Mouse (Mus musculus) hindbrain, postnatal 0 days (tissue): ENCODE measurements around the gene Osbpl2. TPM values are rescaled to one million over a fixed set of nuclear protein-coding genes. Genes with fewer than 3 reads are reported as not detected.

Source experiments
- ATAC-seq: fragments of 200-750 bp; cut with Nextera tagmentation; 2 replicates; pipeline ENCODE4 v1.8.0; 2017; ENCODE audit warnings: mild to moderate bottlenecking, moderate TSS enrichment, moderate library complexity
- DNase-seq: peaks from one replicate; pipeline ENCODE4 v3.0.0-alpha.2; 2015; ENCODE audit warnings: low spot score
- H3K27ac ChIP-seq: fragments of 300-500 bp; sonication (generic); 2 replicates; pipeline ENCODE4 v1.5.1; 2014; ENCODE audit warnings: mild to moderate bottlenecking
- H3K27me3 ChIP-seq: fragments of 300-500 bp; sonication (generic); 2 replicates; pipeline ENCODE4 v1.6.1; 2014; ENCODE audit warnings: low read length, mixed read lengths; ENCODE audit not compliant: insufficient read depth
- H3K36me3 ChIP-seq: fragments of 300-500 bp; sonication (generic); 2 replicates; pipeline ENCODE4 v1.6.1; 2014; ENCODE audit warnings: low read length, mixed read lengths; ENCODE audit not compliant: insufficient read depth
- H3K4me1 ChIP-seq: fragments of 300-500 bp; sonication (generic); 2 replicates; pipeline ENCODE4 v1.6.1; 2014; ENCODE audit warnings: antibody characterized with exemption, low read length, mixed read lengths; ENCODE audit not compliant: insufficient read depth
- H3K4me2 ChIP-seq: fragments of 300-500 bp; sonication (generic); 2 replicates; pipeline ENCODE4 v1.6.1; 2014; ENCODE audit warnings: low read depth, mild to moderate bottlenecking, low read length, moderate library complexity, mixed read lengths
- H3K4me3 ChIP-seq: fragments of 300-500 bp; sonication (generic); 2 replicates; pipeline ENCODE4 v1.5.1; 2014; ENCODE audit warnings: low read length
- H3K9ac ChIP-seq: fragments of 300-500 bp; sonication (generic); replicated peaks from 2 replicates; pipeline ENCODE4 v1.6.1; 2014; ENCODE audit warnings: mild to moderate bottlenecking, low read length, moderate library complexity, mixed read lengths
- H3K9me3 ChIP-seq: fragments of 300-500 bp; sonication (generic); 2 replicates; pipeline ENCODE4 v1.6.1; 2016; ENCODE audit warnings: low read length, mixed read lengths
- CTCF ChIP-seq: IDR thresholded peaks from 2 replicates; pipeline ENCODE4 v1.5.1; 2016; ENCODE audit warnings: antibody characterized with exemption, control low read depth, low read depth
- WGBS: fragments of 180-500 bp; shearing (Covaris S2); extraction: QIAGEN DNeasy Blood & Tissue Kit; methylation state at CpG from one replicate; pipeline ENCODE4 v1.1.7; 2014; 5-methylcytosine and 5-hydroxymethylcytosine counted together
- polyA plus RNA-seq: library from polyadenylated mRNA; unstranded; fragments of >200 nt; fragmentation: Nextera tagmentation; extraction: Ambion mirVana; gene quantifications from 2 replicates; pipeline ENCODE4 v1.2.1, GENCODE M21; 2015
- total RNA-seq: library from RNA; depleted of rRNA; stranded (reverse); fragments of >200 nt; gene quantifications from 2 replicates; pipeline ENCODE4 v1.2.3, GENCODE M21; 2014; rRNA removed

Gene Osbpl2
- total RNA-seq (39.2 and 44.0 TPM in 2 replicates), polyA plus RNA-seq (56.0 and 57.9 TPM in 2 replicates)

- WGBS: under 1% methylated on average over 46 of the region's 55 CpGs
- TF ChIP-seq CTCF: no peak
- H3K9ac ChIP-seq: peak within 1 kb of the TSS; percentile 79
- ATAC-seq (peak; percentile 98), DNase-seq (peak; percentile 99)
- peaks cover 4% of the 10 kb centered on the region; the same call in 1 of the 2 replicates for H3K36me3 ChIP-seq
- H3K4me3 ChIP-seq: peak within 1 kb of the TSS; percentile 81
- H3K4me2 ChIP-seq: peak within 1 kb of the TSS; percentile 79
- no peaks in the 10 kb centered on the region for H3K27me3 ChIP-seq
- H3K9me3 ChIP-seq: no peaks in the 10 kb centered on the region
- peak within 1 kb of the TSS; percentile 84 for H3K27ac ChIP-seq
- H3K4me1 ChIP-seq: peaks cover 37% of the 10 kb centered on the region
Observed at GRCm38 (mm10) chr2:180118661-180119438, at the start of gene Osbpl2. TSS of gene Osbpl2 (plus strand) at chr2:180119306.

GRCm38 (mm10) chr2:180069770-180070480, 49.2 kb upstream of the Osbpl2 start:
- H3K9me3 ChIP-seq: no peaks in the 10 kb centered on the region
- peak overlapping the region; percentile 94 for H3K27ac ChIP-seq
- ATAC-seq (peak; percentile 67; the same call in 1 of the 2 replicates), DNase-seq (no peak)
- H3K4me1 ChIP-seq: peaks cover 6% of the 10 kb centered on the region; the same call in 1 of the 2 replicates
- 37% methylated on average over 20 of the region's 20 CpGs for WGBS
- H3K36me3 ChIP-seq: peaks cover 11% of the 10 kb centered on the region
- H3K4me3 ChIP-seq: peak overlapping the region; percentile 65
- no peak for TF ChIP-seq CTCF
- peak overlapping the region; percentile 98 for H3K4me2 ChIP-seq
- no peaks in the 10 kb centered on the region for H3K27me3 ChIP-seq
- peak overlapping the region; percentile 73 for H3K9ac ChIP-seq

DNA sequence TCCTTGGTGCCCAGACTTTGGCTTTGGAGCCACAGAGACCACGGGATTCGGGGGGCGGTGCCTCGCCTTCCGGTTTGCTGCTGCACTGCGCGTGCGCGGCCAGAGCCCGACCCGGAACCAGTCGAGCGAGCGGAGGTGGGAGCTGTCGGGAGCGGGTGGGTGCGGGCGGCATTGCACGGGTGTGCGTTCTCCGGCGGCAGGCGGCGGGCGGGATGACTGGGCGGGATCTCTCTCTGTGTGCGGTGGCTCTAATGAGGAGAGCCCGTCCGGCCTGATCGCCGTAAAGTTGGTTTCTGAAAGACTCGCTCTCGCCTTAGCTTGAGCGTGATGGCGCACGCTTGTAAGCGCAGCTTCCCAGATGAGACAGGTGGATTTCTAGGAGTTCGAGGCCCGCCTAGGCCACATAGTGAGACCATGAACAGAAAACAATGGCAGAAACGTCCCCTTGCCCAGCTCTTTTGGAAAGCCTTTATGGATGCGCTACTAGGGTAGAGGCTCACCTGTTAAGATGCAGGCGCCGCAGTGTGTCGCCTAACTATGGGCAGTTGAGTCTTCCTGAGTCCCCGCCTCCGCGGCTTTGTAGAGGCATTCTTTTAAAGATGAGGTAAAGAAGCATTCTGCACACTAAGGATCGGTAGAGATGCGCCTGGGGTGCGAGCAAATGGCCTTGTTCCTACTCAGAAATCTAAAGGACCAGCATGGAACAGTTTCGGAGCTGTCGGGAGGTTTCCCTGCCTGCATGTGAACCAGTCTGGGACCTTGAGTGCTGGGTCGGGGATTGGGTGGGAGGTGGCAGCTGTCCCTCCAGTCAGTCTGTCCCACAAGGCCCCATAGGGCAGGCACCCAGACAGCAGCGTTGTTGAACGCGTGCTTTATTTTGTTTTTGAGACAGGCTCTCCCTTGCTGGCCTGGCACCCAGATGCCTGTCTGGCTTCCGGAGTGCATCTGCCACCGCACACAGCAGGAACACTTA, 48.3 kb upstream of the Osbpl2 start, which contains the start of gene Mtg2:
Mtg2 (plus strand) TSS at position 108 of the 973 bp plus-strand sequence.
- Histone ChIP-seq H3K9ac (peak within 1 kb of the TSS; percentile 73), H3K36me3 (peaks cover 11% of the 10 kb centered on the region), H3K4me1 (peaks cover 6% of the 10 kb centered on the region; the same call in 1 of the 2 replicates), H3K4me3 (peak within 1 kb of the TSS; percentile 65), H3K27me3 (no peaks in the 10 kb centered on the region), H3K27ac (peak within 1 kb of the TSS; percentile 94), H3K4me2 (peak within 1 kb of the TSS; percentile 98), H3K9me3 (no peaks in the 10 kb centered on the region)
- TF ChIP-seq CTCF: no peak
- ATAC-seq (peak; percentile 97), DNase-seq (peak; percentile 95)
- WGBS: 2% methylated on average over 51 of the region's 58 CpGs

- ATAC-seq: no peak
- no peak for TF ChIP-seq CTCF
- H3K9me3 ChIP-seq: no peaks in the 10 kb centered on the region
- no peak overlapping the region for H3K4me2 ChIP-seq
- H3K27me3 ChIP-seq: no peaks in the 10 kb centered on the region
- 85% methylated on average over 2 of the region's 2 CpGs for WGBS
- no peak overlapping the region for H3K4me3 ChIP-seq
- no peak overlapping the region for H3K27ac ChIP-seq
- H3K36me3 ChIP-seq: peaks cover 11% of the 10 kb centered on the region
- peaks cover 6% of the 10 kb centered on the region; the same call in 1 of the 2 replicates for H3K4me1 ChIP-seq
- DNase-seq: no peak
- H3K9ac ChIP-seq: no peak overlapping the region
Observed at GRCm38 (mm10) chr2:180071671-180072070, 47.4 kb upstream of the Osbpl2 start.

- WGBS: 84% methylated on average over 7 of the region's 7 CpGs
- ATAC-seq (no peak), DNase-seq (no peak)
- H3K27me3 ChIP-seq: no peaks in the 10 kb centered on the region
- H3K4me1 ChIP-seq: peaks cover 6% of the 10 kb centered on the region; the same call in 1 of the 2 replicates
- peaks cover 11% of the 10 kb centered on the region; the same call in 1 of the 2 replicates for H3K36me3 ChIP-seq
- H3K4me3 ChIP-seq: no peak overlapping the region
- H3K4me2 ChIP-seq: no peak overlapping the region
- no peaks in the 10 kb centered on the region for H3K9me3 ChIP-seq
- no peak for TF ChIP-seq CTCF
- no peak overlapping the region for H3K27ac ChIP-seq
- no peak overlapping the region for H3K9ac ChIP-seq
Observed at GRCm38 (mm10) chr2:180072886-180073285, 46.2 kb upstream of the Osbpl2 start.

DNA sequence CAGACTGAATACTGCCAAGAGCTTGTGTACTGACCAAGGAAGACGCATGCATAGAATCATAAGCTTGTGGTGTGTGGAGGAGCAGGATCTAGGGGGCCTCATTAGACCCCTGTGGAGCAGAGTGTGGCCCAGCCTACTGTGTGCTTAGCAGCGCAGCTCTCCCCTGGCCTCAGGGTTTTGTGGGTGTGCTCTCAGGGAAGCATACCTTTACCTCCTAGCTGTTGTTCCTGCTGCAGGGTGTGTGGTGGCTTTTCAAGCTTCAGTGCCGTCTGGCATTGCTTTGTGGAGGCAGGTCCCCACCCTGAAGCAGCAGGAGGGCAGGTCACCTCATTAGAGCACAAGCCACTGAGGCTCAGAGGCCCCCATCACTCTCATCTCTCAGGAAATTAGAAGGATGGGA, 41.5 kb upstream of the Osbpl2 start:
- H3K36me3 ChIP-seq: peaks cover 13% of the 10 kb centered on the region; the same call in 1 of the 2 replicates

More for the DNA sequence above, 41.5 kb upstream of the Osbpl2 start:
- H3K9me3 ChIP-seq: no peaks in the 10 kb centered on the region
- no peak overlapping the region for H3K4me3 ChIP-seq
- ATAC-seq (no peak), DNase-seq (no peak)
- H3K9ac ChIP-seq: no peak overlapping the region
- no peaks in the 10 kb centered on the region for H3K4me1 ChIP-seq
- no peak overlapping the region for H3K4me2 ChIP-seq
- H3K27me3 ChIP-seq: no peaks in the 10 kb centered on the region
- no peak for TF ChIP-seq CTCF
- H3K27ac ChIP-seq: no peak overlapping the region
- 66% methylated on average over 3 of the region's 3 CpGs for WGBS
